Mouse (Mus musculus) C2C12 (cell line): ENCODE data around the gene Pip5k1c.

ENCODE experiments used
- CEBPB ChIP-seq: IDR thresholded peaks from one replicate; pipeline ENCODE4 v1.6.1; 2011; ENCODE audit warnings: low read depth, mild to moderate bottlenecking, control low read depth, moderate library complexity
- CTCF ChIP-seq: IDR thresholded peaks from one replicate; pipeline ENCODE4 v1.5.1; 2011; ENCODE audit not compliant: control insufficient read depth, insufficient read depth, insufficient read length
- MAX ChIP-seq: IDR thresholded peaks from one replicate; pipeline ENCODE4 v1.6.1; 2011; ENCODE audit warnings: mild to moderate bottlenecking, control low read depth
- MYOG ChIP-seq: IDR thresholded peaks from one replicate; pipeline ENCODE4 v1.6.1; 2011; ENCODE audit not compliant: control insufficient read depth, insufficient read length; ENCODE audit errors: extremely low read depth
- USF1 ChIP-seq: IDR thresholded peaks from one replicate; pipeline ENCODE4 v1.6.1; 2011; ENCODE audit warnings: low read depth, mild to moderate bottlenecking, control low read depth, moderate library complexity

DNA sequence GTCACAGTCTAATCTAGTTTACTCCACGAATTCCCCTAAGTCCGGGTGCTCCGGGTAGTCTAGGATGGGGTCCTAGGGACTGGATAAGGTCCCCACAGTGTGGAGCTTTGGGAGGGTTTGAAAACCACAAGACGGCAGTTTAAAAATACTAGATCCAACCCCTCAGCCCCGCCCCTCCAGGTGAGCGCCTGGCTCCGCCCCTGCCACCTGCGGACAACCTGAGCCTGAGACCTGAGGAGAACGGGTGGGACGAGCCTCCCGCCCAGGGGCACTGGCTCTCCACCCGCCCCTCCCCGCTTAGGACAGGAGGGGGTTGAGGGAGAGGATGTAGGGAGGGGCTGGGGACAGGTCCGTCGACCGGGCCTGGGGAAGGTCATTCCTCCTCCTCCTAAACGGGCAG lies 8.0 kb upstream of the Pip5k1c start:
- TF ChIP-seq MYOG (no peak), MAX (no peak), CTCF (no peak), CEBPB (no peak), USF1 (no peak)
